Mouse (Mus musculus) MEL (cell line): ENCODE results near the gene Atp10a. TPM values are rescaled to one million over a fixed set of nuclear protein-coding genes. Genes with fewer than 3 reads are reported as not detected.

Source experiments
- DNase-seq: peaks from one replicate; pipeline ENCODE4 v3.0.0; 2011; ENCODE audit warnings: low read depth, low spot score
- H3K27ac ChIP-seq: 2 replicates; pipeline ENCODE4 v1.5.1; 2012; ENCODE audit warnings: low read depth, mild to moderate bottlenecking, control low read depth, low read length, moderate library complexity; ENCODE audit not compliant: control insufficient read depth
- H3K27me3 ChIP-seq, 2 experiments: fragments of 150-350 bp in 1 of 2; sonication (generic) in 1 of 2; 2 replicates each; pipeline ENCODE4 v1.6.1; 2012; ENCODE audit warnings: low read length in 2 of 2, mild to moderate bottlenecking in 2 of 2, improper control_type of control experiment in 1 of 2, moderate library complexity in 1 of 2; ENCODE audit not compliant: insufficient read depth in 2 of 2, control insufficient read depth in 1 of 2
- H3K36me3 ChIP-seq, 2 experiments: 2 replicates each; pipeline ENCODE4 v1.6.1; 2012 to 2014; ENCODE audit warnings: low read length in 2 of 2, improper control_type of control experiment in 1 of 2, inconsistent platforms in 1 of 2, mild to moderate bottlenecking in 1 of 2; ENCODE audit not compliant: insufficient read depth in 2 of 2, control insufficient read depth in 1 of 2
- H3K4me1 ChIP-seq, 2 experiments: fragments of 150-350 bp in 1 of 2; sonication (generic) in 1 of 2; 2 replicates each; pipeline ENCODE4 v1.6.1; 2012; ENCODE audit warnings: low read length in 2 of 2, improper control_type of control experiment in 1 of 2, mild to moderate bottlenecking in 1 of 2; ENCODE audit not compliant: insufficient read depth in 2 of 2, control insufficient read depth in 1 of 2
- H3K4me3 ChIP-seq, 2 experiments: fragments of 150-350 bp in 1 of 2; sonication (generic) in 1 of 2; 2 replicates each; pipeline ENCODE4 v1.5.1; 2012; ENCODE audit warnings: low read depth in 2 of 2, low read length in 2 of 2, mild to moderate bottlenecking in 2 of 2, moderate library complexity in 2 of 2, control low read depth in 1 of 2, improper control_type of control experiment in 1 of 2; ENCODE audit not compliant: control insufficient read depth in 1 of 2, insufficient read depth in 1 of 2
- H3K79me2 ChIP-seq: 2 replicates; pipeline ENCODE4 v1.6.1; 2012; ENCODE audit warnings: mild to moderate bottlenecking, low read length, moderate library complexity; ENCODE audit not compliant: control insufficient read depth, poor library complexity, insufficient read depth
- H3K9ac ChIP-seq: 2 replicates; pipeline ENCODE4 v1.6.1; 2012; ENCODE audit warnings: low read depth, mild to moderate bottlenecking, control low read depth, low read length, moderate library complexity; ENCODE audit not compliant: control insufficient read depth, poor library complexity, severe bottlenecking
- H3K9me3 ChIP-seq: fragments of 150-350 bp; sonication (generic); replicated peaks from 2 replicates; pipeline ENCODE4 v1.6.1; 2012; ENCODE audit warnings: mild to moderate bottlenecking, low read length, improper control_type of control experiment, moderate library complexity; ENCODE audit not compliant: insufficient read depth
- BHLHE40 ChIP-seq: IDR thresholded peaks from 2 replicates; pipeline ENCODE4 v1.6.1; 2012; ENCODE audit warnings: low read depth, mild to moderate bottlenecking, inconsistent platforms, low read length, improper control_type of control experiment, borderline replicate concordance
- CHD2 ChIP-seq: IDR thresholded peaks from 2 replicates; pipeline ENCODE4 v1.6.1; 2011; ENCODE audit warnings: low read length, improper control_type of control experiment
- ELF1 ChIP-seq: IDR thresholded peaks from 2 replicates; pipeline ENCODE4 v1.6.1; 2014; ENCODE audit warnings: low read depth, mild to moderate bottlenecking, inconsistent platforms, low read length, improper control_type of control experiment, moderate library complexity
- EP300 ChIP-seq, 2 experiments: IDR thresholded peaks; 2 replicates each; pipeline ENCODE4 v1.6.1; 2011; ENCODE audit warnings: improper control_type of control experiment in 2 of 2, low read length in 2 of 2, low read depth in 1 of 2, mild to moderate bottlenecking in 1 of 2
- ETS1 ChIP-seq: IDR thresholded peaks from 2 replicates; pipeline ENCODE4 v1.6.1; 2012; ENCODE audit warnings: low read depth, mild to moderate bottlenecking, inconsistent platforms, low read length, improper control_type of control experiment, moderate library complexity
- GATA1 ChIP-seq: IDR thresholded peaks from 2 replicates; pipeline ENCODE4 v1.6.1; 2011; ENCODE audit warnings: low read depth, low read length, improper control_type of control experiment
- HCFC1 ChIP-seq: IDR thresholded peaks from 2 replicates; pipeline ENCODE4 v1.6.1; 2012; ENCODE audit warnings: low read depth, mild to moderate bottlenecking, inconsistent platforms, low read length, improper control_type of control experiment, moderate library complexity
- KAT2A ChIP-seq: conservative IDR thresholded peaks from 2 replicates; pipeline ENCODE4 v1.6.1; 2012; ENCODE audit warnings: low read depth, low read length, improper control_type of control experiment, inconsistent platforms
- MEF2A ChIP-seq: IDR thresholded peaks from 2 replicates; pipeline ENCODE4 v1.6.1; 2014; ENCODE audit warnings: low read depth, mild to moderate bottlenecking, inconsistent platforms, low read length, improper control_type of control experiment; ENCODE audit not compliant: poor library complexity, insufficient replicate concordance, severe bottlenecking; ENCODE audit errors: extremely low read depth
- MYB ChIP-seq: IDR thresholded peaks from 2 replicates; pipeline ENCODE4 v1.6.1; 2011; ENCODE audit warnings: mild to moderate bottlenecking, low read depth, low read length, improper control_type of control experiment
- POLR2A ChIP-seq, 2 experiments: IDR thresholded peaks; 2 replicates each; pipeline ENCODE4 v1.6.1; 2011 to 2012; ENCODE audit warnings: low read length in 2 of 2, mild to moderate bottlenecking in 2 of 2, control low read depth in 1 of 2, improper control_type of control experiment in 1 of 2, low read depth in 1 of 2, moderate library complexity in 1 of 2; ENCODE audit not compliant: control insufficient read depth in 1 of 2, insufficient read depth in 1 of 2, poor library complexity in 1 of 2
- POLR2AphosphoS2 ChIP-seq: IDR thresholded peaks from 2 replicates; pipeline ENCODE4 v1.6.1; 2011; ENCODE audit warnings: low read length, improper control_type of control experiment
- POLR2AphosphoS5 ChIP-seq: IDR thresholded peaks from 2 replicates; pipeline ENCODE4 v1.6.1; 2012; ENCODE audit warnings: low read depth, borderline replicate concordance, mild to moderate bottlenecking, inconsistent platforms, low read length, moderate library complexity, mixed read lengths
- RAD21 ChIP-seq: IDR thresholded peaks from 2 replicates; pipeline ENCODE4 v1.6.1; 2011; ENCODE audit warnings: mild to moderate bottlenecking, low read depth, low read length, improper control_type of control experiment
- RCOR1 ChIP-seq: IDR thresholded peaks from 2 replicates; pipeline ENCODE4 v1.6.1; 2012; ENCODE audit warnings: low read depth, mild to moderate bottlenecking, inconsistent platforms, low read length, improper control_type of control experiment
- SMC3 ChIP-seq: IDR thresholded peaks from 2 replicates; pipeline ENCODE4 v1.6.1; 2011; ENCODE audit warnings: low read depth, low read length, improper control_type of control experiment
- TAL1 ChIP-seq: IDR thresholded peaks from 2 replicates; pipeline ENCODE4 v1.6.1; 2012; ENCODE audit warnings: mild to moderate bottlenecking, inconsistent platforms, low read length, moderate library complexity, mixed read lengths
- UBTF ChIP-seq: IDR thresholded peaks from 2 replicates; pipeline ENCODE4 v1.6.1; 2012; ENCODE audit warnings: low read depth, mild to moderate bottlenecking, inconsistent platforms, low read length, improper control_type of control experiment, moderate library complexity, borderline replicate concordance; ENCODE audit not compliant: insufficient read depth
- USF2 ChIP-seq, 2 experiments: IDR thresholded peaks; 2 replicates each; pipeline ENCODE4 v1.6.1; 2011 to 2012; ENCODE audit warnings: improper control_type of control experiment in 2 of 2, low read length in 2 of 2, borderline replicate concordance in 1 of 2, inconsistent platforms in 1 of 2, low read depth in 1 of 2, mild to moderate bottlenecking in 1 of 2; ENCODE audit not compliant: insufficient read depth in 1 of 2
- ZKSCAN1 ChIP-seq: IDR thresholded peaks from 2 replicates; pipeline ENCODE4 v1.6.1; 2012; ENCODE audit warnings: low read depth, mild to moderate bottlenecking, inconsistent platforms, low read length, improper control_type of control experiment, moderate library complexity
- ZNF384 ChIP-seq: IDR thresholded peaks from 2 replicates; pipeline ENCODE4 v1.6.1; 2012; ENCODE audit warnings: low read depth, mild to moderate bottlenecking, inconsistent platforms, low read length, improper control_type of control experiment
- polyA plus RNA-seq, 2 experiments: library from polyadenylated mRNA; stranded (reverse) in 1 of 2; unstranded in 1 of 2; fragments of >175 nt in 1 of 2; fragments of >200 nt in 1 of 2; gene quantifications; 2 replicates each; pipeline versions ENCODE4 v1.2.1 to v1.2.4; 2012; ENCODE audit warnings: low replicate concordance in 2 of 2, low read depth in 1 of 2; ENCODE audit not compliant: insufficient read length in 2 of 2, insufficient read depth in 1 of 2, missing spikeins in 1 of 2
- total RNA-seq: library from RNA; depleted of rRNA; stranded (reverse); fragments of 300-350 nt; gene quantifications from 2 replicates; pipeline ENCODE4 v1.2.3, GENCODE M21; 2012

The Atp10a gene
- total and polyA plus RNA-seq, 3 experiments: not detected

DNA sequence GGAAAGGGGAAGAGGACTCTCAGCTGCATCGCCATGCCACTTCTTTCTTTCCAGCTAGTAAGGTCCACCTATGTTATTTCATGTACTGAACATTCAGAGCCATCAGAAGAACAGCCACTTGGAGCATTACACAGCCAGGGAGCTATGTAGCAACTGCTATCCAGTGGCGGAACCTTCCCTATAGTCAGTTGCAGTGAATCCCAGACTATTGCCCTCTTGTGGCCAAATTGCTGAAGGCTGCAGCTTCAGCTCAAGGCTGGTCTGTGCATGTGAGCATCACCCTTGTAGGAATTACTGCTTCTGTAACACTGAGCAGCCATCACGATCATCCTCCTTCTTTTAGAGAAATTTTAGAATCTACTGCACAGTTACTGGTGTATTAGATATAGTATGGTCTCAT, 114.3 kb downstream of the Atp10a start:
- Histone ChIP-seq H3K9ac (no peak overlapping the region), H3K27me3 (no peaks in the 10 kb centered on the region), H3K79me2 (no peaks in the 10 kb centered on the region), H3K27ac (no peak overlapping the region), H3K4me3 (no peak overlapping the region), H3K36me3 (no peaks in the 10 kb centered on the region), H3K9me3 (no peaks in the 10 kb centered on the region), H3K4me1 (no peaks in the 10 kb centered on the region)
- no peak for DNase-seq
- no peak for TF ChIP-seq EP300 (IDR thresholded peaks at IDR 0.05; ENCODE audit: low read depth in 1 of 2, low read length in 2 of 2)
- TF ChIP-seq USF2 (IDR thresholded peaks at IDR 0.05; ENCODE audit: borderline replicate concordance in 1 of 2, insufficient read depth in 1 of 2, low read depth in 1 of 2, low read length in 2 of 2): no peak

DNA sequence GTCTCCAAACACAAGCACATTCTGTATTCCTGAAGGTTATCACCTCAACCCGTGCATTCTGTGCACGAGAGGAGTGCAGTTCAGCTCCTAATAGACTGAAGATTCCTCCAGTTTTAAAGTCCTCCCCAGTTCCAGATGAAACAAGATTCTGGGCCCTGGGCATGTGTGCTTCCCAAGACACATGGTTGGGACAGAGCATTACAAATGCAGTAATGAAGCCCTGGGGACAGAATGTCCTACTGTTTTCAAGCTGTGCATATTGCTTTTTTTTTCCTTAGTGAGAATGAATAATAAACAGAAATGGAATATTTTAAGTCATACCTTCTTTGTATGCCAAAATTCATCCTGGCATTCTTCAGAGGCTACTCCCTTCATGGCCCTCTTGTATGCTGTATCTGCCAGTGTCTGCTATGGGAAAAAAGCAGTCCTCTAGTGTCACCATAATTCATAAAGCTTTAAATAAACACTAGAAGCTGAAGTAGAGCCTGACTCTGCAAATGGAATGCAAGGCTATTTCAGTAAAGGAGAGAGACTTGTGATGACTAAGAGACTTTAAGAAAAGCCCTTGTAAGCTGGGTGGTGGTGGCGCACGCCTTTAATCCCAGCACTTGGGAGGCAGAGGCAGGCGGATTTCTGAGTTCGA, 116.2 kb downstream of the Atp10a start:
- DNase-seq: no peak
- H3K36me3 ChIP-seq: no peaks in the 10 kb centered on the region
- H3K4me3 ChIP-seq: no peak overlapping the region
- no peak overlapping the region for H3K27ac ChIP-seq
- no peak for TF ChIP-seq MYB
- TF ChIP-seq ETS1: no peak
- no peak for TF ChIP-seq POLR2A (IDR thresholded peaks at IDR 0.05; ENCODE audit: control insufficient read depth in 1 of 2, insufficient read depth in 1 of 2, low read depth in 1 of 2, low read length in 2 of 2, poor library complexity in 1 of 2)
- no peak for TF ChIP-seq ZNF384
- no peak for TF ChIP-seq POLR2AphosphoS2
- no peak for TF ChIP-seq ELF1
- TF ChIP-seq GATA1: no peak
- TF ChIP-seq KAT2A: no peak
- TF ChIP-seq RCOR1: no peak
- TF ChIP-seq EP300 (IDR thresholded peaks at IDR 0.05; ENCODE audit: low read depth in 1 of 2, low read length in 2 of 2): no peak
- no peak for TF ChIP-seq BHLHE40
- no peak for TF ChIP-seq SMC3
- no peak for TF ChIP-seq RAD21
- no peak for TF ChIP-seq HCFC1
- TF ChIP-seq CHD2: no peak
- TF ChIP-seq MEF2A: no peak
- no peak for TF ChIP-seq ZKSCAN1
- TF ChIP-seq POLR2AphosphoS5: no peak
- TF ChIP-seq UBTF: no peak
- TF ChIP-seq TAL1: no peak
- no peaks in the 10 kb centered on the region for H3K27me3 ChIP-seq
- no peaks in the 10 kb centered on the region for H3K9me3 ChIP-seq
- no peak overlapping the region for H3K9ac ChIP-seq
- H3K4me1 ChIP-seq: no peaks in the 10 kb centered on the region
- H3K79me2 ChIP-seq: no peaks in the 10 kb centered on the region
